Mouse (Mus musculus): ENCODE data around the gene Mtmr12.
A peak's percentile ranks its signal among the peaks of the same experiment; 100 is the strongest.

Mtmr12 gene

DNA sequence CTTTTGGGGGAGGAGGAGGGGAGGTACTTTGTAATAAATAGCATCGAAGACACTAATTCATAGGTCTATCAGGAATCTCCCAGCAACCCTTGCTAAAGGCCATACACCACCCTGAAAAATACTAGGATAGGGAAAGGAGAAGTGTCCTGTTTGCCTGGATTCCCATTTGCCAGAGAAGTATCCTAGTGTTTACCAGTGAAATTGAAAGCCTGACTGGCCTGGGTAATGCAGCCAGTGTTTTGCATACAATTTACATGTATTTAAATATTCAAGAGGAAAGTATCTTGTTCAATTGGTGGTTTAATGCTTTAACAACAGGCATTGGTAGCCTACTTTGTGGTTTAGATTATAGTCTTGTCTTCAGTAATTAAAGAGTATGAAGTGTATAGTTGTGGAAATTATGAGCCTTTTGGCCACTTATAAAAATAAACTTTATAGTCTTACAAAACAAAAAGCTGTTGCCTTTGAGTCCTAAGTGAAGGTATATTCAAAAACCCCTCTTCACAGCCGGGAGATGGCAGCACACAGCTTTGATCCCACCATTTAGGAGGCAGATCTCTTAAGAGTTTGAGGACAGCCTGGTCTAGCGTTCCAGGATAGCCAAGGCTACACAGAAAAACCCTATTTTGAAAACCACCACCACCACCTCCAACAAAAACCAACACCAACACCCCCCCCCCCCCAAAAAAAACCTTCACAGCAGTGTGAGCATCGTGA lies 69.4 kb downstream of the Mtmr12 start:
- peak; percentile 63 for DNase-seq (ENCODE audit: low read depth, low spot score)

- DNase-seq (ENCODE audit: low read depth, low spot score): peak; percentile 74
These were observed 70.3 kb downstream of the Mtmr12 start for GRCm38 (mm10) chr15:12275091-12275623.

GRCm38 (mm10) chr15:12279816-12280215 lies 75.0 kb downstream of the Mtmr12 start:
- no peak for DNase-seq (ENCODE audit: low read depth, low spot score)

DNA sequence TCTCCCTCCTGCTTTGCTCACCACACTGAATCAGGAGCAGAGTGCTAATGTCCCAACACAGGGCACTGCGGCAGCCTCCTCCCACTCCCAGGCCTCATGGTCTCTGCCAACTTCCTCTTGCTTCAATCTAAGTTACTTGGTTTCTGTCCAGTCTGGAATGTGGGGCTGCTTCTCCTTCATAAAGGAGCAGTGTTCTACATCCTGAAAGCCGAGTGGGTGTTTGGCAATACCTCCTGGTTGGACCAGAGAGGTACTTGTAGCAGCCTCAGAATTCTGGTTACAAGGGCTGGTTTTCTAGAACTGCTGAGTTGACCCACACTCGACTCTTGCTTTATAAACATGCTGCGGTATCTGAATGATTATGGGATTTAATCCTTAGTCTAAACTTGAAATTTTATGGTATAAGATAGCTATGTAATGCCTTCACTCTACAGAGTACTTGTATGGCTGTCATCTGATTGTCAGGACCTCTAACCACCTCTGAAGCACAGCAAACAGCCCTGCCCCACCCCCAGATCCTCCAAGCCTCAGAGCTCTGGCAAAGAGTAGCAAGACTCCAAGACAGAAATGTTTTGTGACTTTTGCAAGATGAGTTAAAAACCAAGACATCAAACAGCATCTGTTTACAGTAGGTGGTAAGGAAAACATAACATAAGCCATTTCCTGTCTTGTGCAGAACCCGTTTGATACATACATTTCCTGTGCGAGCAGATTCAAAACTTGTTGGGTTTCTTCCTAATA lies 80.1 kb downstream of the Mtmr12 start:
- DNase-seq (ENCODE audit: low read depth, low spot score): no peak

DNA sequence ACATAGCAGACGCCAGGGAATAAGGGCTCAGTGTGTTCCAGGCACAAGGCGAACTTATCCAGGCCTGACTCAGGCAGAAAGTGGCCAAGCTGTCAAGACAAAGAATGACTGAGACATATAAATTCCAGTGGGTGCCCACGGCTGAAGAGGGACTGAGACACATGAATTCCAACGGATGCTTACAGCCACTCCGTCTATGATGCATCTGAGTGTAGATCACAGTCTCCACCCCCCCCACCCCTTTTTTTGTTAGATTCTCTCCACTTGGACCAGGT lies 80.6 kb downstream of the Mtmr12 start:
- no peak for DNase-seq (ENCODE audit: low read depth, low spot score)

DNA sequence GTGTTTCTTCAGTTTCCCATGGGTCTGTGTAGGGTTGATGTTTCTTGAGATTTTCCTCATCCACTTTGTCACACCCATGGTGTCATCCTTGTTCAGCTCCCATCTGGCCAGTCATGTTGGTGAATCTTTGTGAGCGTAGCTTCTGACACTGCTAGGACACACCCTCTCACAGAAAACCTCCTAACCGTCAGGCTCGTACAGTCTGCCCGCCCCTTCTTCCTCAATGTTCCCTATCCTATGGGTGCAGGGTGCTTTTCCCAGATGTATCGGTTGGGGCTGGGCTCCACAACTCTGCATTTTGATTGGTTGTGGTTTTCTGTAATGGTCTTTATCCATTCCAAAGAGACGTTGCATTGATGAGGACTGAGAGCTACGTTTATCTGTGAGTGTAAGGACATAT lies 85.5 kb downstream of the Mtmr12 start:
- DNase-seq (ENCODE audit: low read depth, low spot score): no peak

GRCm38 (mm10) chr15:12291757-12292156 lies 86.9 kb downstream of the Mtmr12 start:
- DNase-seq (ENCODE audit: low read depth, low spot score): no peak

DNA sequence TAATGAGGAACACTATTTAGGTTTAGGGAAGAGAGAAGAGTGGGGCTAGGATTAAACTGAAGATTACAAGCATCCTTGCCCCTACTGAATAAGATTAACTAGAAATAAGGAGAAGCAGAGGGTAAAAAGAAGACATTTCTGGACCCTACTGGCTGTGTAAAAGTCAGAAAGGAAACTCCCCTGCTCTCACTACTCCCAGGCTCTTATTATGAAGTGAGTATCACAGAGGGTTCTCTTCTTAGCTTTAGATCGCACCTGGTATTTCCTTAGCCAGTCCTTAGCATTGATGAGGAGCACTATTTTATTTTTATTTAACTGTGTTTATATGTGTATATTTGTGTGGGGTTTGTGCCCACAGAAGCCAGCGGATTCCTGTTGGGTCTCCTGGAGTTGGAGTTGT lies 91.4 kb downstream of the Mtmr12 start:
- no peak for DNase-seq (ENCODE audit: low read depth, low spot score)

- no peak for DNase-seq (ENCODE audit: low read depth, low spot score)
These were observed 93.5 kb downstream of the Mtmr12 start for GRCm38 (mm10) chr15:12298231-12298737.

GRCm38 (mm10) chr15:12301771-12302170 lies 96.9 kb downstream of the Mtmr12 start:
- peak; percentile 21 for DNase-seq (ENCODE audit: low read depth, low spot score)

GRCm38 (mm10) chr15:12306188-12307071 lies 101.6 kb downstream of the Mtmr12 start:
- no peak for DNase-seq (ENCODE audit: low read depth, low spot score)

DNA sequence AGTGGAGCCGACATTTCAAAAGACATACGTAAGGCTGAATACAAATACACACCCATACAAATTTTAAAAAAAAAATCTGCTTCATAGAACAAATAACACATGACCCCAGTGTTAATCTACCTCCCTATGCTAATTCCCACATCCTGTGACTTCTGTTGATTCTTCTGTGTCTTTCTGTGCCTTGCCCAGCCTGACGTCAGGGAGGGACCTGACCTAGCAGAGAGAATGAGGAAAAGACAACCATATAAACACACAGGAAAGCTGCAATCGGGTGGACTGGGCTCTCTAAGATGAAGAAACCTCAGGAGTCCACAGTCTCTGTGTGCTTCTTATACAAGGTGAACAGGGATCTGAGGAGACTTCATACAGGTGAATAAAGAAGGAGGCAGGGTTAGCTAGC lies 102.3 kb downstream of the Mtmr12 start:
- DNase-seq (ENCODE audit: low read depth, low spot score): no peak

DNA sequence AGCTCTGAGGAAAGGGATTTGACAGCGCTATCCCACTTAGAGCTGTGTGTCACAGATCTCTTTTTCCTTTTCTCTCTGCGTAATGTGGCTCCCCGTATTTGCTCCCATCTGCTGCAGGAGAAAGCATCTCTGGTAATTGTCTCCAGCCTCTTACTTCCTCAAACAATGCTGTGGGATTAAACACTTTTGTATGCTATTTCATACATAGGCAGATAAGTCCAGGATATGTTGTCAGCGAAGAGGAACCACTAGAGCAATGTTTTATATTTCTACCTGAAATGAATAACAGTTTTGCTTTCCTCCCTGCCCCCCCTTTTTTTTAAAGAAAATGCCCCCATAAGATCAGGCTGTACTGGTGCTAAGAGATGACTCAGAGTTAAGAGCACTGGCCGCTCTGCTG lies 103.7 kb downstream of the Mtmr12 start:
- no peak for DNase-seq (ENCODE audit: low read depth, low spot score)

- DNase-seq (ENCODE audit: low read depth, low spot score): no peak
These were observed 105.8 kb downstream of the Mtmr12 start for GRCm38 (mm10) chr15:12310676-12311075.

DNA sequence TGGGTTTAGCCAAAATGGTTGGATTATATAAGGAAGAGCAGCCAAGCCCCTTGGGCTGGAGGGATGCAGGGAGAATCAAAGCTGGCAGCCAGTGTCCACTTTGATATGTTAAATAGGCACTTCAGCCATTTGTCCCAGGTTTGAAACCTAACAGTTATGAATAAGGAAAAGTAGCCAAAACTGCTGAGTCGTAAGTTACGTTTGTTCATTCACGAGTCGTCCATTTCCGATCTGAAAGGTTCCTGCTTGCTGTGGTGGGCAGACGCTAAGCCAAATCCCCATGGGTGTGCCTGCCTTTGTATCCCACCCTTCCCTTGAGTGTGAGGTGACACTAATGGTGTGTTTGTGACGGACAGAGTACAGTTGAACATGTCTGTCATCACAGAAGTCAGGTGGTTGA lies 106.6 kb downstream of the Mtmr12 start:
- DNase-seq (ENCODE audit: low read depth, low spot score): no peak

DNA sequence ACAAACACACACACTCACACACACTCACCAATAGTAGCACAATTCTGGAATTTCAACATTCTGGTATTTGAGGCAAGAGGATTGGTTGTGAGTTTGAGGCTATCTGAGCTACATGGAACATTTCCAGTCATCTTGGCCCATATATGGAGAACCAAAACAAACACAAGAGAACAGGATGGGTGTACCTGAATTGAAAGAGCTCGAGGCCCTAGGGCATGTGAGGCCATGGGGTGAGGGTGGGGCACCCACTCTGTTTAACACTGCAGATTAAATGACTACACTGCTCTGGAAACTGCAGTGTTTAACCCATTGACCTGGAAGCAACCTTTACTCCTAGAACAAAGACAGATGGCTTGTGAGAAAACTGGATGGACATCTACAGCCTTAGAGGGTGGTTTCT lies 108.4 kb downstream of the Mtmr12 start:
- peak; percentile 61 for DNase-seq (ENCODE audit: low read depth, low spot score)

GRCm38 (mm10) chr15:12314584-12314983 lies 109.8 kb downstream of the Mtmr12 start:
- DNase-seq (ENCODE audit: low read depth, low spot score): no peak

DNA sequence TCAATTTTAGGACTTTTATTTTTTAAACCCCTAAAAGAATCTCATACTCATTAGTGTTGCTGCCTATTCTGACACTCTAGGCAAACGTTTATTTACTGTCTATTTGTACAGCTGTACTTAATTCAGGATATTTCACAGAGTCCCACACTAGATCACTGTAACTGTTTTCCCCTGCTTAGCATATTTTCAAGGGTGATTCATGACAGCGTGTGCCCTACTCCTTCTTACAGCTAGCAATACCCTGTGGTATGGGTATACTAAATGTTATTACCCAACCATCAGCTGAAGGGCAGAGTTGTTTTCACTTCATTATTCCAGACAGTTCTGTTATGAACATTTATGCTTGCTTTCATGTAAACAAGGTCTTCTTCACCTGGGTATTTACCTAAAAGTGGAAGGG lies 111.2 kb downstream of the Mtmr12 start:
- DNase-seq (ENCODE audit: low read depth, low spot score): no peak

- no peak for DNase-seq (ENCODE audit: low read depth, low spot score)
These were observed 112.5 kb downstream of the Mtmr12 start for GRCm38 (mm10) chr15:12317290-12317689.

GRCm38 (mm10) chr15:12318451-12318850 lies 113.6 kb downstream of the Mtmr12 start:
- DNase-seq (ENCODE audit: low read depth, low spot score): no peak

DNA sequence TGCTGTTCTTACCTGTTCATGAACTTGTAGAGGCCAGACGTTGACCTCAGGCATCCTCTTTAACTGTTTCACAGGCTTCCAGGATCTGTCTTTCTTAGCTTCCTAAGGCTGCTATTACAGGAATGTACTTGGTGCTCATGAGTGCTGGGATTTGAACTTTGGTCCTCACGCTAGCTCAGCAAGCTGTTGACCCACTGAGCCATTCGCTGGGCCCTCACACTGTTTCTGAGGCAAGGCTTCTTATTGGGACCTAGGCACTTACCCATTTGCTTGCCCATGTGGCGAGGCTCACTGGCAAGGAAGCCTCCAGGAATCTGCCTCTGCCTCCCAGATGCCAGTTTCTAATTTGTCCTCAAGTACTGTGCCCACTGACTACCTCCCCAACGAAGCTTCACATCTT lies 115.1 kb downstream of the Mtmr12 start:
- DNase-seq (ENCODE audit: low read depth, low spot score): no peak

Measured in ES-CJ7 (cell line).